Mouse (Mus musculus): ENCODE data around the gene Tcea2. TPM values are rescaled to one million over a fixed set of nuclear protein-coding genes. Genes with fewer than 3 reads are reported as not detected.

The Tcea2 gene
- polyA plus RNA-seq, 2 experiments = 1.8 to 3.4 TPM

DNA sequence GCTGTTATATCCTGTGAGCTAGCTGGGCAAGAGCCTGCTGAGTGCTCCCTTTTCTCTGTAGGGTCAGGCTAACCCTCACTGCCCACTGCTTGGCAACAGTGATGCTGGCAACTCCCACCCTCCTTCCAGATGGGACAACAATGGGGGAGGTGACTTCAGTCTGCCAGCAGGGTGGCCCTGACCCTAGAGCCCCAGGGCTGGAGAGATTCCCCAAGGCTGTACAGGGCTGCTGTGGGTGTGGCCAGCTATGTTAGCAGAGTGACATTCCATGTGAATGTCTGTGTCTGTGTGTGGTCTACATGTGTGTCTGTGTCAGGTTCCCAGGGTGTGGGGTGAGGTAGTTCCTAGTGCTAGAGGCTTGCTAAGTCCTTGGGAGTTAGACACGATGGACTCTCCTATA is 6.6 kb upstream of the Tcea2 start:
- peaks cover 0 to 4% of the 10 kb centered on the region in 2 experiments; a peak in 3 of 4 replicates for H3K4me1 ChIP-seq (replicated peaks; ENCODE audit: control insufficient read depth in 2 of 2, insufficient read depth in 2 of 2, low read length in 1 of 2)
- TF ChIP-seq CTCF (IDR thresholded peaks at IDR 0.05; ENCODE audit: low read depth) (no peak), EP300 (IDR thresholded peaks at IDR 0.05; ENCODE audit: low read depth) (no peak)
- H3K4me3 ChIP-seq (ENCODE audit: insufficient read depth in 1 of 2, low read depth in 2 of 2, low read length in 2 of 2) = no peak overlapping the region
- no peaks in the 10 kb centered on the region for H3K9me3 ChIP-seq (ENCODE audit: control insufficient read depth, low read length)
- no peak for ATAC-seq (ENCODE audit: insufficient read depth)
- no peak overlapping the region for H3K4me2 ChIP-seq (ENCODE audit: low read depth)
- peaks cover 45% of the 10 kb centered on the region for H3K27me3 ChIP-seq (ENCODE audit: control insufficient read depth, insufficient read depth, low read length)
- WGBS (ENCODE audit: insufficient replicate concordance) = 57% methylated on average over 1 of the region's 1 CpGs
- H3K36me3 ChIP-seq (replicated peaks; ENCODE audit: control insufficient read depth, insufficient read depth, low read depth) = no peaks in the 10 kb centered on the region
- H3K27ac ChIP-seq = no peak overlapping the region
- H3K9ac ChIP-seq (replicated peaks) = no peak overlapping the region
- no peak for DNase-seq (ENCODE audit: low read depth in 3 of 3, low spot score in 3 of 3)

DNA sequence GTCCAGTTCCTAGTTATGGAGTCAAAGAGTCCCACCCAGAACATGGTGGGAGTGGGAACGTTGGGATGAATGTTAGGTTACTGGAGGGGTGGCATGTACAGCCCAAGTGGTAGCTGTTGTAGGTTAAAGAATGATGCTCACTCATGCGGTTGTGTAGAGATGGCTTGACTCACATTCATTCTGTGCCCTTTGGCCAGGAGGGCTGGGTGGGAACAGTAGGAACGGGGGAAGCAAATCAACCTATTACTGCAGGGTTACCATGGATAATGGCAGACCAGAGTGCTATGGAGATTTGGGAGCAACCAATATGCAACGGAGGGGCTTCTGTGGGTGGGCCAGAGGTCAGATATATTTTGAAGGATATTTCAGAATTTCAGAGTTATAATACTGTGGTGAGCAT is 5.2 kb upstream of the Tcea2 start:
- ATAC-seq (ENCODE audit: insufficient read depth) = no peak
- no peaks in the 10 kb centered on the region for H3K9me3 ChIP-seq (ENCODE audit: control insufficient read depth, low read length)
- H3K4me3 ChIP-seq (ENCODE audit: insufficient read depth in 1 of 2, low read depth in 2 of 2, low read length in 2 of 2) = no peak overlapping the region
- no peak for TF ChIP-seq EP300 (IDR thresholded peaks at IDR 0.05; ENCODE audit: low read depth)
- no peak for TF ChIP-seq CTCF (IDR thresholded peaks at IDR 0.05; ENCODE audit: low read depth)
- no peak for DNase-seq (ENCODE audit: low read depth in 3 of 3, low spot score in 3 of 3)
- no peak overlapping the region for H3K4me2 ChIP-seq (ENCODE audit: low read depth)
- H3K36me3 ChIP-seq (replicated peaks; ENCODE audit: control insufficient read depth, insufficient read depth, low read depth) = no peaks in the 10 kb centered on the region
- H3K4me1 ChIP-seq (replicated peaks; ENCODE audit: control insufficient read depth in 2 of 2, insufficient read depth in 2 of 2, low read length in 1 of 2) = peaks cover 0 to 8% of the 10 kb centered on the region in 2 experiments; a peak in 3 of 4 replicates
- H3K27ac ChIP-seq = no peak overlapping the region
- peaks cover 36% of the 10 kb centered on the region for H3K27me3 ChIP-seq (ENCODE audit: control insufficient read depth, insufficient read depth, low read length)
- WGBS (ENCODE audit: insufficient replicate concordance) = 58% methylated on average over 4 of the region's 4 CpGs
- no peak overlapping the region for H3K9ac ChIP-seq (replicated peaks)

DNA sequence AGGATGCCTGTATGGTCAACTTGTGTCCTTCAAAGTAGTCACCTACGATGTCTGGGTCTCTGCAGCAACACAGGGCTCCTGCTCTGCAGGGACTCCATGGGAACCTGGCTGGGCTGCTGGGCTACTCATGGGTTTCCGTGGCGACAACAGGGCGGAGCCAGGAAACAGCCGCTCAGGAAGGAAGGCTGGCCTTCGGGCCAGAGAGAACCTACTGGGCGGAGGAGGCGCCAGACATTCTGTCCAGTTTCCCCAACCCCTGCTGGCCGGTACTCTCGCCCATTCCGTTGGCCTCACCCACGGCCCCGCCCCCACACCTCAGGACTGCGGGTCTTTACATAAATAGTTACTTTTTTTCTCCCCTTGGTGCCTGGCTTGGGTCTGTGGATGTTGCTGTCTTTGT is 4.7 kb upstream of the Tcea2 start:
- 3% methylated on average over 14 of the region's 14 CpGs for WGBS (ENCODE audit: insufficient replicate concordance)
- Histone ChIP-seq H3K27me3 (ENCODE audit: control insufficient read depth, insufficient read depth, low read length) (peaks cover 31% of the 10 kb centered on the region), H3K4me3 (ENCODE audit: insufficient read depth in 1 of 2, low read depth in 2 of 2, low read length in 2 of 2) (no peak overlapping the region)

DNA sequence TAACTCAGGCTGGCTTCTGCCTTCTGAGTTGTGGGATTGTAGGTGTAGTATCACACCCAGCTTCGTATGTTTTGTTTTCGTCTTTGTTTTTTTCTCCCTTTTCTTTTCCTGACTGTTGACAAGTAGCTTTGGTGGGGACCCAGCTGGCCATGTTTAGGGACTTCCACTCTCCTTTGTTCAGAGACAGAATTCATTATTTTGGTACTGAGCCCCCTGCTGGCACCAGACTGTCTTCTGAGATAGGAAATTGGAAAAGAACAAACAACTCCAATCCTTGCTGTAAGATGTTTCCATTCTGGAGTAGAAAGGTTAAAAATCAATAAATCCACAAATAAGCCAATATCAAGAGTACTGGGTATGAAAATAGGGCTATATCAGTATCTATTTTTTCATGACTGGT is 3.7 kb upstream of the Tcea2 start:
- Histone ChIP-seq H3K9me3 (ENCODE audit: control insufficient read depth, low read length) (no peaks in the 10 kb centered on the region), H3K4me2 (ENCODE audit: low read depth) (no peak overlapping the region), H3K36me3 (replicated peaks; ENCODE audit: control insufficient read depth, insufficient read depth, low read depth) (no peaks in the 10 kb centered on the region), H3K27me3 (ENCODE audit: control insufficient read depth, insufficient read depth, low read length) (peaks cover 24% of the 10 kb centered on the region), H3K4me3 (ENCODE audit: insufficient read depth in 1 of 2, low read depth in 2 of 2, low read length in 2 of 2) (no peak overlapping the region), H3K4me1 (replicated peaks; ENCODE audit: control insufficient read depth in 2 of 2, insufficient read depth in 2 of 2, low read length in 1 of 2) (peaks cover 3 to 13% of the 10 kb centered on the region in 2 experiments), H3K27ac (no peak overlapping the region), H3K9ac (replicated peaks) (no peak overlapping the region)
- ATAC-seq (ENCODE audit: insufficient read depth) = no peak
- no peak for DNase-seq (ENCODE audit: low read depth in 3 of 3, low spot score in 3 of 3)
- 19% methylated on average over 2 of the region's 2 CpGs for WGBS (ENCODE audit: insufficient replicate concordance)
- no peak for TF ChIP-seq EP300 (IDR thresholded peaks at IDR 0.05; ENCODE audit: low read depth)
- TF ChIP-seq CTCF (IDR thresholded peaks at IDR 0.05; ENCODE audit: low read depth) = no peak

More for the DNA sequence above, 4.7 kb upstream of the Tcea2 start:
- Histone ChIP-seq H3K9me3 (ENCODE audit: control insufficient read depth, low read length) (no peaks in the 10 kb centered on the region), H3K4me2 (ENCODE audit: low read depth) (peak overlapping the region; percentile 40), H3K9ac (replicated peaks) (no peak overlapping the region), H3K36me3 (replicated peaks; ENCODE audit: control insufficient read depth, insufficient read depth, low read depth) (no peaks in the 10 kb centered on the region), H3K4me1 (replicated peaks; ENCODE audit: control insufficient read depth in 2 of 2, insufficient read depth in 2 of 2, low read length in 1 of 2) (peaks cover under 1 to 8% of the 10 kb centered on the region in 2 experiments), H3K27ac (no peak overlapping the region)
- DNase-seq (ENCODE audit: low read depth in 3 of 3, low spot score in 3 of 3) (no peak), ATAC-seq (ENCODE audit: insufficient read depth) (0 out of 2 replicates have a peak, but pooled peaks have one; percentile 14)
- no peak for TF ChIP-seq EP300 (IDR thresholded peaks at IDR 0.05; ENCODE audit: low read depth)
- no peak for TF ChIP-seq CTCF (IDR thresholded peaks at IDR 0.05; ENCODE audit: low read depth)

DNA sequence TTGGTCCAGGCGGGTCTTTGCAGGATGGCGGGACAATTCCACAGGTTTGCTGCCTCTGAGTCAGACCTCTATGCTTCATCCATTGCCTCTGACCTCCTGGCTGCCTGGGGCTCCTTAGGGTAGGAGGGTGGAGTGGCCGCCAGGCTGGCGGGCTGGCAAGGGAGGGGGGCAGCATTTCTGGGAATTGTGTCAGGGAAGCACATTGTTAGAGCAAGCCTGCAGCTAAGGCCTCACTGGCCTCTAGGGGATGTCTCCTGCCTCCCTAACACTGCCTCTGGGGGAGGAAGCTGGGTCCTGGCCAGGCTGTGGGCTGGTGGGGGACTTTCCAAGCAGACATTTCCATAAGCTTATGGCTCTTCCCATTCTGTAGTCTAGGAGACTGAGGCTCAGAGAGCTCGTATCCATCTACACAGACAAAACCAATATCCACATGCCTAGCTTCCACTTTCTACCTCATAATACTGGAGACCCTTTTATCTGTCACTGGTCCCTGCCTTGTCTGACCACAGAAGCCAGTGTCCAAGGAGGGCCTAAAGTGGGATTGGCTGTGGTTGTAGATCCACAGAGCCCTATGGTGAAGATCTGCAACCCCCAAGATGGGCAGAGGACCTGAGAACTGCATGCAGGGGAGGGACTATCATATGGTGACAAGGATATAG is 2.9 kb upstream of the Tcea2 start:
- H3K4me2 ChIP-seq (ENCODE audit: low read depth) = no peak overlapping the region
- H3K36me3 ChIP-seq (replicated peaks; ENCODE audit: control insufficient read depth, insufficient read depth, low read depth) = no peaks in the 10 kb centered on the region
- H3K9ac ChIP-seq (replicated peaks) = no peak overlapping the region
- DNase-seq (ENCODE audit: low read depth in 3 of 3, low spot score in 3 of 3) (no peak), ATAC-seq (ENCODE audit: insufficient read depth) (no peak)
- no peak overlapping the region for H3K27ac ChIP-seq
- H3K9me3 ChIP-seq (ENCODE audit: control insufficient read depth, low read length) = no peaks in the 10 kb centered on the region
- H3K4me1 ChIP-seq (replicated peaks; ENCODE audit: control insufficient read depth in 2 of 2, insufficient read depth in 2 of 2, low read length in 1 of 2) = peaks cover 3 to 13% of the 10 kb centered on the region in 2 experiments
- H3K27me3 ChIP-seq (ENCODE audit: control insufficient read depth, insufficient read depth, low read length) = peaks cover 16% of the 10 kb centered on the region
- H3K4me3 ChIP-seq (ENCODE audit: insufficient read depth in 1 of 2, low read depth in 2 of 2, low read length in 2 of 2) = no peak overlapping the region
- TF ChIP-seq EP300 (IDR thresholded peaks at IDR 0.05; ENCODE audit: low read depth) (no peak), CTCF (IDR thresholded peaks at IDR 0.05; ENCODE audit: low read depth) (no peak)
- WGBS (ENCODE audit: insufficient replicate concordance) = 69% methylated on average over 5 of the region's 5 CpGs

Measured in liver, embryonic 14.5 days (tissue).